Mouse (Mus musculus) neural tube, embryonic 12.5 days (tissue): ENCODE measurements around the gene Smox. TPM values are rescaled to one million over a fixed set of nuclear protein-coding genes. Genes with fewer than 3 reads are reported as not detected.
A peak's percentile ranks its signal among the peaks of the same experiment; 100 is the strongest.

ENCODE experiments used
- ATAC-seq: fragments of 200-750 bp; cut with Nextera tagmentation; 2 replicates; pipeline ENCODE4 v1.8.0; 2017; ENCODE audit warnings: low read depth, mild to moderate bottlenecking, moderate TSS enrichment, moderate library complexity; ENCODE audit not compliant: low FRiP score
- H3K27ac ChIP-seq: fragments of 300-500 bp; sonication (generic); 2 replicates; pipeline ENCODE4 v1.5.1; 2016
- H3K27me3 ChIP-seq: fragments of 300-500 bp; sonication (generic); replicated peaks from 2 replicates; pipeline ENCODE4 v1.6.1; 2016; ENCODE audit warnings: mild to moderate bottlenecking
- H3K36me3 ChIP-seq: fragments of 300-500 bp; sonication (generic); 2 replicates; pipeline ENCODE4 v1.6.1; 2016; ENCODE audit warnings: mild to moderate bottlenecking
- H3K4me1 ChIP-seq: fragments of 300-500 bp; sonication (generic); 2 replicates; pipeline ENCODE4 v1.6.1; 2016
- H3K4me2 ChIP-seq: fragments of 300-500 bp; sonication (generic); replicated peaks from 2 replicates; pipeline ENCODE4 v1.6.1; 2016; ENCODE audit warnings: mild to moderate bottlenecking
- H3K4me3 ChIP-seq: fragments of 300-500 bp; sonication (generic); 2 replicates; pipeline ENCODE4 v1.5.1; 2016
- H3K9ac ChIP-seq: fragments of 300-500 bp; sonication (generic); 2 replicates; pipeline ENCODE4 v1.6.1; 2016; ENCODE audit warnings: mild to moderate bottlenecking
- H3K9me3 ChIP-seq: fragments of 300-500 bp; sonication (generic); 2 replicates; pipeline ENCODE4 v1.6.1; 2016; ENCODE audit warnings: mild to moderate bottlenecking
- WGBS: fragments of 180-500 bp; shearing (Covaris S2); methylation state at CpG from one replicate; pipeline ENCODE4 v1.1.7; 2016; 5-methylcytosine and 5-hydroxymethylcytosine counted together
- polyA plus RNA-seq: library from polyadenylated mRNA; unstranded; fragments of >200 nt; fragmentation: Nextera tagmentation; extraction: Ambion mirVana; gene quantifications from 2 replicates; pipeline ENCODE4 v1.2.1, GENCODE M21; 2016

Smox gene
- polyA plus RNA-seq, 1 experiment from 2014 or later = 46.6 TPM

GRCm38 (mm10) chr2:131487337-131487736 is 4.0 kb upstream of the Smox start:
- Histone ChIP-seq H3K9me3 (no peaks in the 10 kb centered on the region), H3K4me2 (no peak overlapping the region), H3K36me3 (no peaks in the 10 kb centered on the region), H3K9ac (no peak overlapping the region), H3K4me1 (peaks cover under 1% of the 10 kb centered on the region; the same call in 1 of the 2 replicates), H3K4me3 (no peak overlapping the region), H3K27ac (no peak overlapping the region), H3K27me3 (no peaks in the 10 kb centered on the region; the same call in 1 of the 2 replicates)
- no peak for ATAC-seq
- 87% methylated on average over 5 of the region's 5 CpGs for WGBS

- Histone ChIP-seq H3K27me3 (no peaks in the 10 kb centered on the region; the same call in 1 of the 2 replicates), H3K36me3 (no peaks in the 10 kb centered on the region), H3K9me3 (no peaks in the 10 kb centered on the region), H3K4me1 (peaks cover 9% of the 10 kb centered on the region), H3K4me3 (no peak overlapping the region), H3K4me2 (no peak overlapping the region), H3K9ac (no peak overlapping the region), H3K27ac (no peak overlapping the region)
- 74% methylated on average over 4 of the region's 4 CpGs for whole genome bisulfite sequencing
- ATAC-seq = no peak
Measured at GRCm38 (mm10) chr2:131488261-131488660, 3.0 kb upstream of the Smox start.

GRCm38 (mm10) chr2:131488870-131489269 is 2.4 kb upstream of the Smox start:
- no peak overlapping the region for H3K4me2 ChIP-seq
- no peaks in the 10 kb centered on the region; the same call in 1 of the 2 replicates for H3K27me3 ChIP-seq
- H3K4me3 ChIP-seq = no peak overlapping the region
- H3K9me3 ChIP-seq = no peaks in the 10 kb centered on the region
- ATAC-seq = no peak
- WGBS = 95% methylated on average over 2 of the region's 2 CpGs
- no peak overlapping the region for H3K27ac ChIP-seq
- no peaks in the 10 kb centered on the region for H3K36me3 ChIP-seq
- no peak overlapping the region for H3K9ac ChIP-seq
- H3K4me1 ChIP-seq = peaks cover 15% of the 10 kb centered on the region

- WGBS = 60% methylated on average over 4 of the region's 4 CpGs
- H3K9me3 ChIP-seq = no peaks in the 10 kb centered on the region
- H3K4me1 ChIP-seq = peaks cover 15% of the 10 kb centered on the region
- no peak for ATAC-seq
- no peak overlapping the region for H3K27ac ChIP-seq
- H3K4me2 ChIP-seq = no peak overlapping the region
- no peak overlapping the region for H3K9ac ChIP-seq
- H3K27me3 ChIP-seq = no peaks in the 10 kb centered on the region; the same call in 1 of the 2 replicates
- no peaks in the 10 kb centered on the region for H3K36me3 ChIP-seq
- no peak overlapping the region for H3K4me3 ChIP-seq
Measured at GRCm38 (mm10) chr2:131489591-131489990, 1.7 kb upstream of the Smox start.

- WGBS = under 1% methylated on average over 83 of the region's 102 CpGs
- Histone ChIP-seq H3K4me2 (peak overlapping the region; percentile 94), H3K27ac (peak overlapping the region; percentile 46; the same call in 1 of the 2 replicates), H3K9me3 (no peaks in the 10 kb centered on the region), H3K4me3 (peak overlapping the region; percentile 92), H3K36me3 (no peaks in the 10 kb centered on the region), H3K4me1 (peaks cover 15% of the 10 kb centered on the region), H3K27me3 (no peaks in the 10 kb centered on the region; the same call in 1 of the 2 replicates), H3K9ac (peak overlapping the region; percentile 96)
- ATAC-seq = peak; percentile 90
Measured at GRCm38 (mm10) chr2:131491707-131492595, 655 bp downstream of the Smox start.

GRCm38 (mm10) chr2:131492596-131493139 is 1.4 kb downstream of the Smox start:
- no peaks in the 10 kb centered on the region for H3K9me3 ChIP-seq
- peak overlapping the region; percentile 94 for H3K4me2 ChIP-seq
- H3K27me3 ChIP-seq = no peaks in the 10 kb centered on the region; the same call in 1 of the 2 replicates
- no peaks in the 10 kb centered on the region for H3K36me3 ChIP-seq
- H3K9ac ChIP-seq = peak overlapping the region; percentile 96
- peaks cover 15% of the 10 kb centered on the region for H3K4me1 ChIP-seq
- H3K4me3 ChIP-seq = peak overlapping the region; percentile 92
- no peak for ATAC-seq
- 9% methylated on average over 10 of the region's 10 CpGs for WGBS
- no peak overlapping the region for H3K27ac ChIP-seq

- Histone ChIP-seq H3K36me3 (no peaks in the 10 kb centered on the region), H3K9me3 (no peaks in the 10 kb centered on the region), H3K27me3 (no peaks in the 10 kb centered on the region; the same call in 1 of the 2 replicates), H3K4me3 (no peak overlapping the region), H3K27ac (no peak overlapping the region), H3K4me1 (peaks cover 15% of the 10 kb centered on the region), H3K4me2 (peak overlapping the region; percentile 94), H3K9ac (peak overlapping the region; percentile 96; the same call in 1 of the 2 replicates)
- WGBS = 55% methylated on average over 5 of the region's 5 CpGs
- ATAC-seq = no peak
Measured at GRCm38 (mm10) chr2:131493446-131493845, 2.1 kb downstream of the Smox start.

- no peaks in the 10 kb centered on the region for H3K9me3 ChIP-seq
- no peaks in the 10 kb centered on the region for H3K27me3 ChIP-seq
- peaks cover 19% of the 10 kb centered on the region for H3K4me1 ChIP-seq
- ATAC-seq = no peak
- no peaks in the 10 kb centered on the region for H3K36me3 ChIP-seq
- H3K4me2 ChIP-seq = no peak overlapping the region
- H3K9ac ChIP-seq = no peak overlapping the region
- no peak overlapping the region for H3K4me3 ChIP-seq
- H3K27ac ChIP-seq = no peak overlapping the region
- WGBS = 81% methylated on average over 3 of the region's 3 CpGs
Measured at GRCm38 (mm10) chr2:131495256-131495655, 4.0 kb downstream of the Smox start.

GRCm38 (mm10) chr2:131496125-131496820 is 5.0 kb downstream of the Smox start:
- 86% methylated on average over 5 of the region's 5 CpGs for WGBS
- no peak overlapping the region for H3K4me3 ChIP-seq
- H3K27ac ChIP-seq = no peak overlapping the region
- peaks cover 26% of the 10 kb centered on the region for H3K4me1 ChIP-seq
- no peak overlapping the region for H3K4me2 ChIP-seq
- ATAC-seq = no peak
- no peaks in the 10 kb centered on the region for H3K27me3 ChIP-seq
- H3K9me3 ChIP-seq = no peaks in the 10 kb centered on the region
- no peak overlapping the region for H3K9ac ChIP-seq
- no peaks in the 10 kb centered on the region for H3K36me3 ChIP-seq

GRCm38 (mm10) chr2:131497224-131497856 is 6.0 kb downstream of the Smox start:
- Histone ChIP-seq H3K9ac (no peak overlapping the region), H3K4me1 (peaks cover 34% of the 10 kb centered on the region), H3K9me3 (no peaks in the 10 kb centered on the region), H3K4me2 (no peak overlapping the region), H3K27me3 (no peaks in the 10 kb centered on the region), H3K4me3 (no peak overlapping the region), H3K36me3 (no peaks in the 10 kb centered on the region), H3K27ac (no peak overlapping the region)
- no peak for ATAC-seq
- WGBS = 96% methylated on average over 4 of the region's 4 CpGs

- no peak overlapping the region for H3K9ac ChIP-seq
- no peaks in the 10 kb centered on the region for H3K36me3 ChIP-seq
- no peak for ATAC-seq
- peaks cover 26% of the 10 kb centered on the region for H3K4me1 ChIP-seq
- H3K4me3 ChIP-seq = no peak overlapping the region
- H3K9me3 ChIP-seq = no peaks in the 10 kb centered on the region
- H3K27ac ChIP-seq = no peak overlapping the region
- H3K4me2 ChIP-seq = no peak overlapping the region
- WGBS = 78% methylated on average over 7 of the region's 7 CpGs
- no peaks in the 10 kb centered on the region for H3K27me3 ChIP-seq
Measured at GRCm38 (mm10) chr2:131498219-131498618, 6.9 kb downstream of the Smox start.
